Mouse (Mus musculus) stomach, postnatal 0 days (tissue): ENCODE data around the gene Opn4.

Source experiments
- CTCF ChIP-seq: IDR thresholded peaks from 2 replicates; pipeline ENCODE4 v1.5.1; 2016; ENCODE audit warnings: antibody characterized with exemption, low read depth, mild to moderate bottlenecking, moderate library complexity
- EP300 ChIP-seq: optimal IDR thresholded peaks from 2 replicates; pipeline ENCODE3; 2016; ENCODE audit warnings: antibody characterized with exemption

DNA sequence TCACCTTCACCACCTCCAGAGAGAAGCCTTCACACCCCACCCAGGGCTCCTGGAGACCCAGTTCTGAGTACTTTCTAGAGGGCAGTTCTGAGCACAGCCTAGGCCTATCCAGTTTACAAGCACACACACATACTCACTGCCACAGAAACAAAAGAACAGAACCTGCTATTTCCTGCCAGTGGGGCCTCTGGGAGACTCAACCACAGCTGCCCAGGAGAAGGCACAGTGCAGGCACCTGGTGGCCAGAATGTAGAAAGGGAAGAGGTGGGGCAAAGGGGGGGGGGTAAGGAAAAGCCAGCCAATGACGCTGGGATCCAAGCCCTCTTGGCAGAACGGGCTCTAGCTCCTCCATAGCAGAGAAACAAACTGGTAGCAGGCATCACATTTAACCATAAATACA is 37.5 kb downstream of the Opn4 start:
- peak; percentile 66 for TF ChIP-seq CTCF
- no peak for TF ChIP-seq EP300
